Mouse (Mus musculus) liver, adult 2 months (tissue): ENCODE data around the gene Adam19. TPM values are rescaled to one million over a fixed set of nuclear protein-coding genes. Genes with fewer than 3 reads are reported as not detected.

ENCODE experiments used
- DNase-seq: peaks from one replicate; pipeline ENCODE4 v3.0.0-alpha.2; 2011; ENCODE audit warnings: low read depth, low spot score; ENCODE audit errors: extremely low read depth
- H3K27ac ChIP-seq: fragments of 200-500 bp; replicated peaks from 2 replicates; pipeline ENCODE4 v1.5.1; 2012; ENCODE audit warnings: low read depth, mild to moderate bottlenecking, control low read depth, inconsistent platforms, low read length; ENCODE audit not compliant: insufficient read depth
- H3K27me3 ChIP-seq: fragments of 200-500 bp; 2 replicates; pipeline ENCODE4 v1.6.1; 2012; ENCODE audit warnings: mild to moderate bottlenecking, moderate library complexity, low read length, inconsistent platforms; ENCODE audit not compliant: control insufficient read depth, insufficient read depth
- H3K36me3 ChIP-seq: fragments of 200-500 bp; 2 replicates; pipeline ENCODE4 v1.6.1; 2012; ENCODE audit warnings: low read length, inconsistent platforms; ENCODE audit not compliant: control insufficient read depth, insufficient read depth
- H3K4me1 ChIP-seq: fragments of 200-500 bp; 2 replicates; pipeline ENCODE4 v1.6.1; 2011; ENCODE audit warnings: low read length; ENCODE audit not compliant: control insufficient read depth, insufficient read depth
- H3K4me3 ChIP-seq: fragments of 200-500 bp; 2 replicates; pipeline ENCODE4 v1.5.1; 2011; ENCODE audit warnings: low read depth, mild to moderate bottlenecking, control low read depth, low read length, moderate library complexity; ENCODE audit not compliant: insufficient read depth
- H3K79me2 ChIP-seq: fragments of 200-500 bp; 2 replicates; pipeline ENCODE4 v1.6.1; 2012; ENCODE audit warnings: inconsistent platforms, mild to moderate bottlenecking, low read length, moderate library complexity; ENCODE audit not compliant: control insufficient read depth, insufficient read depth
- H3K9ac ChIP-seq: fragments of 200-500 bp; 2 replicates; pipeline ENCODE4 v1.6.1; 2012; ENCODE audit warnings: low read depth, mild to moderate bottlenecking, control low read depth, inconsistent platforms, low read length
- CTCF ChIP-seq: fragments of 200-500 bp; IDR thresholded peaks from 2 replicates; pipeline ENCODE4 v1.5.1; 2011; ENCODE audit warnings: low read depth, low read length, control low read depth
- POLR2A ChIP-seq: fragments of 200-500 bp; IDR thresholded peaks from 2 replicates; pipeline ENCODE4 v1.6.1; 2011; ENCODE audit warnings: low read length, control low read depth; ENCODE audit not compliant: insufficient read depth; ENCODE audit errors: extremely low read depth
- WGBS: fragments of 180-500 bp; shearing (Covaris S2); methylation state at CpG from one replicate; pipeline ENCODE4 v1.1.7; 2018; 5-methylcytosine and 5-hydroxymethylcytosine counted together
- polyA plus RNA-seq: library from polyadenylated mRNA; depleted of rRNA; stranded (reverse); fragments of >200 nt; gene quantifications from 2 replicates; pipeline ENCODE4 v1.2.3, GENCODE M21; 2012
- total RNA-seq: library from RNA; depleted of rRNA; stranded (reverse); fragments of >200 nt; gene quantifications from 2 replicates; pipeline ENCODE4 v1.2.3, GENCODE M21; 2014

Gene Adam19
- total and polyA plus RNA-seq, 2 experiments = 0.55 to 1.1 TPM

GRCm38 (mm10) chr11:46089081-46089713, 33.4 kb downstream of the Adam19 start:
- TF ChIP-seq POLR2A = no peak
- TF ChIP-seq CTCF = no peak
- peak overlapping the region; percentile 13; the same call in 1 of the 2 replicates for H3K27ac ChIP-seq
- H3K27me3 ChIP-seq = no peaks in the 10 kb centered on the region
- peaks cover 13% of the 10 kb centered on the region for H3K4me1 ChIP-seq
- H3K79me2 ChIP-seq = no peaks in the 10 kb centered on the region
- no peak for DNase-seq
- H3K36me3 ChIP-seq = no peaks in the 10 kb centered on the region
- H3K4me3 ChIP-seq = no peak overlapping the region
- 77% methylated on average over 4 of the region's 4 CpGs for WGBS
- no peak overlapping the region for H3K9ac ChIP-seq

- Histone ChIP-seq H3K4me1 (peaks cover 6% of the 10 kb centered on the region), H3K4me3 (no peak overlapping the region), H3K27ac (no peak overlapping the region), H3K9ac (no peak overlapping the region), H3K79me2 (no peaks in the 10 kb centered on the region), H3K27me3 (no peaks in the 10 kb centered on the region), H3K36me3 (no peaks in the 10 kb centered on the region)
- TF ChIP-seq POLR2A = no peak
- TF ChIP-seq CTCF = no peak
- no peak for DNase-seq
- 84% methylated on average over 10 of the region's 10 CpGs for WGBS
Measured at GRCm38 (mm10) chr11:46090036-46090725, 34.4 kb downstream of the Adam19 start.

GRCm38 (mm10) chr11:46090951-46091667, 35.3 kb downstream of the Adam19 start:
- H3K4me1 ChIP-seq = no peaks in the 10 kb centered on the region; the same call in 1 of the 2 replicates
- 73% methylated on average over 10 of the region's 10 CpGs for WGBS
- H3K36me3 ChIP-seq = no peaks in the 10 kb centered on the region
- H3K27me3 ChIP-seq = no peaks in the 10 kb centered on the region
- TF ChIP-seq POLR2A (no peak), CTCF (no peak)
- no peaks in the 10 kb centered on the region for H3K79me2 ChIP-seq
- H3K4me3 ChIP-seq = no peak overlapping the region
- H3K27ac ChIP-seq = no peak overlapping the region
- DNase-seq = no peak
- H3K9ac ChIP-seq = no peak overlapping the region

GRCm38 (mm10) chr11:46092121-46092520, 36.3 kb downstream of the Adam19 start:
- Histone ChIP-seq H3K9ac (no peak overlapping the region), H3K4me3 (no peak overlapping the region), H3K27ac (no peak overlapping the region; the same call in 1 of the 2 replicates), H3K36me3 (no peaks in the 10 kb centered on the region), H3K79me2 (no peaks in the 10 kb centered on the region), H3K4me1 (no peaks in the 10 kb centered on the region; the same call in 1 of the 2 replicates), H3K27me3 (no peaks in the 10 kb centered on the region)
- TF ChIP-seq POLR2A (no peak), CTCF (no peak)
- WGBS = 68% methylated on average over 4 of the region's 4 CpGs
- DNase-seq = no peak

- H3K36me3 ChIP-seq = no peaks in the 10 kb centered on the region
- WGBS = 85% methylated on average over 9 of the region's 9 CpGs
- H3K27me3 ChIP-seq = no peaks in the 10 kb centered on the region
- H3K4me3 ChIP-seq = no peak overlapping the region
- DNase-seq = no peak
- H3K27ac ChIP-seq = no peak overlapping the region
- H3K79me2 ChIP-seq = no peaks in the 10 kb centered on the region
- TF ChIP-seq POLR2A = no peak
- no peak for TF ChIP-seq CTCF
- no peaks in the 10 kb centered on the region; the same call in 1 of the 2 replicates for H3K4me1 ChIP-seq
- H3K9ac ChIP-seq = no peak overlapping the region
Measured at GRCm38 (mm10) chr11:46095477-46096264, 39.9 kb downstream of the Adam19 start.
